Mouse (Mus musculus) heart, embryonic 14.5 days (tissue): ENCODE data around the gene Alkbh2. TPM values are rescaled to one million over a fixed set of nuclear protein-coding genes. Genes with fewer than 3 reads are reported as not detected.

Source experiments
- ATAC-seq: fragments of 200-750 bp; cut with Nextera tagmentation; 2 replicates; pipeline ENCODE4 v1.8.0; 2017; ENCODE audit warnings: low read depth, moderate TSS enrichment; ENCODE audit not compliant: insufficient number of reproducible peaks, insufficient read depth, low FRiP score
- H3K27ac ChIP-seq, 2 experiments: fragments of 200-500 bp in 1 of 2; fragments of 300-500 bp in 1 of 2; sonication (generic) in 1 of 2; replicated peaks in 1 of 2; 2 replicates each; pipeline ENCODE4 v1.5.1; 2012 to 2014; ENCODE audit warnings: low read depth in 2 of 2, low read length in 2 of 2, control low read depth in 1 of 2, mild to moderate bottlenecking in 1 of 2, mixed read lengths in 1 of 2; ENCODE audit not compliant: control insufficient read depth in 1 of 2, insufficient read depth in 1 of 2
- H3K27me3 ChIP-seq: fragments of 300-500 bp; sonication (generic); 2 replicates; pipeline ENCODE4 v1.6.1; 2014; ENCODE audit warnings: mild to moderate bottlenecking, low read length, control low read depth; ENCODE audit not compliant: control insufficient read depth, insufficient read depth
- H3K36me3 ChIP-seq: fragments of 300-500 bp; sonication (generic); 2 replicates; pipeline ENCODE4 v1.6.1; 2014; ENCODE audit warnings: mild to moderate bottlenecking, control low read depth, low read length, mixed read lengths; ENCODE audit not compliant: control insufficient read depth, insufficient read depth
- H3K4me1 ChIP-seq, 2 experiments: fragments of 200-500 bp in 1 of 2; fragments of 300-500 bp in 1 of 2; sonication (generic) in 1 of 2; 2 replicates each; pipeline ENCODE4 v1.6.1; 2012 to 2014; ENCODE audit warnings: low read length in 2 of 2, control low read depth in 1 of 2, mixed read lengths in 1 of 2; ENCODE audit not compliant: control insufficient read depth in 2 of 2, insufficient read depth in 2 of 2
- H3K4me2 ChIP-seq: fragments of 300-500 bp; sonication (generic); 2 replicates; pipeline ENCODE4 v1.6.1; 2014; ENCODE audit warnings: mild to moderate bottlenecking, low read length
- H3K4me3 ChIP-seq, 2 experiments: fragments of 200-500 bp in 1 of 2; fragments of 300-500 bp in 1 of 2; sonication (generic) in 1 of 2; 2 replicates each; pipeline ENCODE4 v1.5.1; 2012 to 2014; ENCODE audit warnings: low read length in 2 of 2, mild to moderate bottlenecking in 2 of 2, control low read depth in 1 of 2, low read depth in 1 of 2, moderate library complexity in 1 of 2; ENCODE audit not compliant: control insufficient read depth in 1 of 2, insufficient read depth in 1 of 2
- H3K9ac ChIP-seq: fragments of 300-500 bp; sonication (generic); 2 replicates; pipeline ENCODE4 v1.6.1; 2014; ENCODE audit warnings: mild to moderate bottlenecking, low read length
- H3K9me3 ChIP-seq: fragments of 300-500 bp; sonication (generic); 2 replicates; pipeline ENCODE4 v1.6.1; 2016; ENCODE audit warnings: low read length, control low read depth; ENCODE audit not compliant: control insufficient read depth
- WGBS: fragments of 180-500 bp; shearing (Covaris S2); extraction: QIAGEN DNeasy Blood & Tissue Kit; methylation state at CpG from one replicate; pipeline ENCODE4 v1.1.7; 2014; 5-methylcytosine and 5-hydroxymethylcytosine counted together
- polyA plus RNA-seq: library from polyadenylated mRNA; unstranded; fragments of >200 nt; fragmentation: Nextera tagmentation; extraction: Ambion mirVana; gene quantifications from 2 replicates; pipeline ENCODE4 v1.2.1, GENCODE M21; 2014

Alkbh2 gene
- polyA plus RNA-seq, 1 experiment from 2014 or later: 9.1 TPM

GRCm38 (mm10) chr5:114090421-114091013 is 37.5 kb downstream of the Alkbh2 start:
- no peak overlapping the region for H3K9ac ChIP-seq
- ATAC-seq: no peak
- no peak overlapping the region for H3K27ac ChIP-seq
- no peaks in the 10 kb centered on the region for H3K36me3 ChIP-seq
- no peak overlapping the region for H3K4me2 ChIP-seq
- 22% methylated on average over 7 of the region's 7 CpGs for WGBS
- peaks cover 0 to 4% of the 10 kb centered on the region in 2 experiments; a peak in 1 of 4 replicates for H3K4me1 ChIP-seq
- no peaks in the 10 kb centered on the region for H3K9me3 ChIP-seq
- H3K27me3 ChIP-seq: peaks cover 3% of the 10 kb centered on the region; the same call in 1 of the 2 replicates
- H3K4me3 ChIP-seq: no peak overlapping the region

GRCm38 (mm10) chr5:114087875-114088480 is 40.0 kb downstream of the Alkbh2 start:
- Histone ChIP-seq H3K27ac (no peak overlapping the region), H3K4me3 (no peak overlapping the region), H3K36me3 (no peaks in the 10 kb centered on the region), H3K4me2 (no peak overlapping the region), H3K4me1 (peaks cover 0 to 4% of the 10 kb centered on the region in 2 experiments; a peak in 1 of 4 replicates), H3K9ac (no peak overlapping the region), H3K27me3 (peaks cover 3% of the 10 kb centered on the region; the same call in 1 of the 2 replicates), H3K9me3 (no peaks in the 10 kb centered on the region)
- no peak for ATAC-seq
- 64% methylated on average over 12 of the region's 12 CpGs for WGBS

- 57% methylated on average over 14 of the region's 14 CpGs for WGBS
- no peak for ATAC-seq
- Histone ChIP-seq H3K27ac (no peak overlapping the region), H3K4me2 (no peak overlapping the region), H3K4me1 (no peaks in the 10 kb centered on the region), H3K9me3 (no peaks in the 10 kb centered on the region), H3K9ac (no peak overlapping the region), H3K4me3 (no peak overlapping the region), H3K36me3 (no peaks in the 10 kb centered on the region), H3K27me3 (0 out of 2 replicates have a peak, but pooled peaks cover 3% of the 10 kb centered on the region)
These were observed 42.5 kb downstream of the Alkbh2 start for GRCm38 (mm10) chr5:114085501-114085900.

- WGBS: 59% methylated on average over 8 of the region's 8 CpGs
- Histone ChIP-seq H3K4me2 (no peak overlapping the region), H3K27ac (no peak overlapping the region), H3K4me3 (no peak overlapping the region), H3K9me3 (no peaks in the 10 kb centered on the region), H3K36me3 (no peaks in the 10 kb centered on the region), H3K9ac (no peak overlapping the region), H3K27me3 (no peaks in the 10 kb centered on the region), H3K4me1 (no peaks in the 10 kb centered on the region)
- ATAC-seq: no peak
These were observed 51.0 kb downstream of the Alkbh2 start for GRCm38 (mm10) chr5:114077009-114077408.

Other genes starting within 250 kb of the Alkbh2 start
- 84.9 and 88.2 TPM in 2 replicates for gene Coro1c, start 219.5 kb downstream of the Alkbh2 start, polyA plus RNA-seq
- 15.1 and 16.4 TPM in 2 replicates for gene Ssh1, start 134.3 kb downstream of the Alkbh2 start, polyA plus RNA-seq
- gene Dao, start 124.5 kb downstream of the Alkbh2 start, polyA plus RNA-seq: not detected in 2 replicates
- 5.4 and 7.6 TPM in 2 replicates for gene Usp30, start 62.8 kb downstream of the Alkbh2 start, polyA plus RNA-seq
- gene Svop, start 36.6 kb downstream of the Alkbh2 start, polyA plus RNA-seq: 0.11 TPM in 1 of 2 replicates, not detected in the other
- 28.3 and 34.1 TPM in 2 replicates for gene Ung, start 2.2 kb upstream of the Alkbh2 start, polyA plus RNA-seq
- gene Acacb, start 18.3 kb upstream of the Alkbh2 start, polyA plus RNA-seq: 12.1 and 13.7 TPM in 2 replicates
- gene Foxn4, start 145.6 kb upstream of the Alkbh2 start, polyA plus RNA-seq: not detected in 2 replicates
- gene Myo1h, start 160.9 kb upstream of the Alkbh2 start, polyA plus RNA-seq: 1.4 and 2.6 TPM in 2 replicates